Mouse (Mus musculus): ENCODE data around the gene Pex10.

- TF ChIP-seq KAT2A (IDR thresholded peaks at IDR 0.05; ENCODE audit: insufficient replicate concordance, low read length): no peak
- no peak for TF ChIP-seq POLR2A (IDR thresholded peaks at IDR 0.05; ENCODE audit: low read depth, low read length)
- TF ChIP-seq TCF12 (IDR thresholded peaks at IDR 0.05; ENCODE audit: low read depth, low read length): no peak
- TF ChIP-seq CTCF (conservative IDR thresholded peaks at IDR 0.05 in 1 of 2, IDR thresholded peaks at IDR 0.05 in 1 of 2; ENCODE audit: low read depth in 2 of 2, low read length in 2 of 2): no peak
- no peak for TF ChIP-seq UBTF (IDR thresholded peaks at IDR 0.05; ENCODE audit: low read depth, low read length)
- no peak for TF ChIP-seq EP300 (IDR thresholded peaks at IDR 0.05; ENCODE audit: low read length)
- no peak for TF ChIP-seq ZC3H11A (IDR thresholded peaks at IDR 0.05; ENCODE audit: low read depth, low read length)
- TF ChIP-seq CHD1 (IDR thresholded peaks at IDR 0.05; ENCODE audit: low read depth, low read length): no peak
These were observed 2.9 kb upstream of the Pex10 start for GRCm38 (mm10) chr4:155063895-155064294.
